Mouse (Mus musculus) bone marrow, adult 2 months (tissue): ENCODE measurements around the gene Plscr4. TPM values are rescaled to one million over a fixed set of nuclear protein-coding genes. Genes with fewer than 3 reads are reported as not detected.

Experiments
- H3K27ac ChIP-seq: fragments of 200-500 bp; 2 replicates; pipeline ENCODE4 v1.5.1; 2012; ENCODE audit warnings: low read depth, mild to moderate bottlenecking, control low read depth, inconsistent platforms, low read length; ENCODE audit not compliant: control insufficient read depth, poor library complexity, insufficient read depth
- H3K4me1 ChIP-seq: fragments of 200-500 bp; 2 replicates; pipeline ENCODE4 v1.6.1; 2011; ENCODE audit warnings: low read length; ENCODE audit not compliant: control insufficient read depth, insufficient read depth
- H3K4me3 ChIP-seq: fragments of 200-500 bp; replicated peaks from 2 replicates; pipeline ENCODE3; 2011; ENCODE audit warnings: mild to moderate bottlenecking, low read depth, low read length, control low read depth; ENCODE audit not compliant: control insufficient read depth
- CTCF ChIP-seq: fragments of 200-500 bp; IDR thresholded peaks from 2 replicates; pipeline ENCODE4 v1.5.1; 2011; ENCODE audit warnings: low read length, control low read depth; ENCODE audit not compliant: control insufficient read depth, insufficient read depth
- POLR2A ChIP-seq: fragments of 200-500 bp; IDR thresholded peaks from 2 replicates; pipeline ENCODE4 v1.6.1; 2011; ENCODE audit warnings: low read depth, mild to moderate bottlenecking, control low read depth, low read length, borderline replicate concordance; ENCODE audit not compliant: control insufficient read depth
- WGBS: fragments of 180-500 bp; shearing (Covaris S2); methylation state at CpG from one replicate; pipeline ENCODE4 v1.1.7; 2018; 5-methylcytosine and 5-hydroxymethylcytosine counted together
- polyA plus RNA-seq: library from polyadenylated mRNA; stranded (reverse); fragments of >200 nt; gene quantifications from 2 replicates; pipeline ENCODE4 v1.2.4, GENCODE M21; 2011; ENCODE audit warnings: low replicate concordance; ENCODE audit not compliant: missing spikeins, insufficient read depth, insufficient read length

The Plscr4 gene
- polyA plus RNA-seq, 1 experiment: 1.7 TPM

DNA sequence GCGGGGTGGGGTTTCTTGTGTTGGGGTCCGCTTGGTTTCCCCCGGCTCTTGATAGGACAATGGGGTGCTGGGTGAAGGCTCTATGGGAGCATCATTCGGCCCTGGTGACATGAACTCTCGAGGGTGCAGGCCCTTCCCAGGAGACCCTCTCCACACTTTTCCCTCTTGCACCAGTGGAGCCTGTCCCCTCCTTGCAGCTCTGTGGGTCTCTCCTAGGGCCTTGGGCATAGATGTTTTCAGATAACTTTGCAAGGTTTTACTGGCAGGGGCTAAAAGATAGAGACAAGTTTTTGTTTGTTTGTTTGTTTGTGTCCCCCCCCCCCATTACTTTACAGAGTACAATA lies 858 bp downstream of the Plscr4 start:
- 0% methylated on average over 5 of the region's 5 CpGs for WGBS
- no peaks in the 10 kb centered on the region; the same call in 1 of the 2 replicates for H3K4me1 ChIP-seq
- peak overlapping the region; percentile 57 for H3K4me3 ChIP-seq
- TF ChIP-seq POLR2A (no peak), CTCF (no peak)
- H3K27ac ChIP-seq: peak overlapping the region; percentile 78; the same call in 1 of the 2 replicates

- Histone ChIP-seq H3K4me3 (no peak overlapping the region), H3K4me1 (no peaks in the 10 kb centered on the region; the same call in 1 of the 2 replicates), H3K27ac (no peak overlapping the region)
- TF ChIP-seq POLR2A (no peak), CTCF (no peak)
- 79% methylated on average over 2 of the region's 2 CpGs for WGBS
Observed at GRCm38 (mm10) chr9:92458418-92458817, 1.2 kb downstream of the Plscr4 start.

DNA sequence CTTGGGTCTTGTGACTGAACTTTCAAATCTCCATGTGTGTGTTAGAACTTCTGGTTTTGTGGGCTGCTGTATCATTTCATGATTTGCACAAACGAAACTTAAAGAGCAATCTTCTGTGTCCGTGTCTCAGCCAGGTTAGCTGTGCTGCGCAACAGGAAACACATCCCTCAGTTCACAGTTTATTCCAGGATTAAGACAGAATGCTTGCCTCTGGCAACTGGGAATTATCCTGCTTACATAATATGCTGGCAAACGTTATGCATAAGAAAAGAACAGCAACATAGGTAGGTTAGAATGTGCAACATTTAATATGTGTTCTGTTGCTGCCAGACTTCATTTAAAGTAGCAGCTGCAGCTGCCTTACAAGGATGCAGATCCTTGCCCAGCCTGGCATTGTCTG lies 10.6 kb downstream of the Plscr4 start:
- 56% methylated on average over 4 of the region's 4 CpGs for WGBS
- TF ChIP-seq CTCF (no peak), POLR2A (no peak)
- Histone ChIP-seq H3K4me1 (no peaks in the 10 kb centered on the region), H3K27ac (no peak overlapping the region), H3K4me3 (no peak overlapping the region)

DNA sequence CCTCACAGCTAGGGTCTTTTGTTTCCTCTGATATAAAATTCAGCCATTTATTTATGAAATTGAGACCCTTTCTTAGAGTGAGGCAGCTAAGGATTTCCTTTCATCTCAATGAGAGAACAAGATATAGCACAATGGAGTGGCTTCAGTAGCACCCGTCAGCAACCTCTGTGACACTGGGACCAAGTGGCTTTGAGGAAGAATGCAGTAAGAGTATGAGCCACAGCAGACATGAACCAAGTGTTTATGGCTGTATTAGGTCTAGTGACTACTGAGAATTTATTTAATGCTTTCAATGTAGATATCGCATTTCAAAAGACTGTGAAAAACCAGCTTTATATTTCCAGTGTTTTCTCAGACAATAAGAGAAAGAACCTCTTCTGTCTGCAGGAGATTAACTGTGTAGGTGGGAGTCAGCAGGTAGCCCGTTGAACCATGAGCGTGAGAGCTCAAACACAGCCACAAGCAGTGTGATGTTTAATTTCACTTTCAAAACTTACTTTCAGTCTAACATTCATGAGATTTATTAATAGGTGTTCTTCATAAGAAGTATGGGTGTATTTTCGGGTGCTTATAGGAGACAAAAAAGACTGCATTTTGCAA lies 15.2 kb downstream of the Plscr4 start:
- no peak overlapping the region for H3K27ac ChIP-seq
- no peaks in the 10 kb centered on the region for H3K4me1 ChIP-seq
- TF ChIP-seq POLR2A (no peak), CTCF (no peak)
- 84% methylated on average over 5 of the region's 5 CpGs for WGBS
- H3K4me3 ChIP-seq: no peak overlapping the region

GRCm38 (mm10) chr9:92473178-92473577 lies 16.0 kb downstream of the Plscr4 start:
- TF ChIP-seq CTCF (no peak), POLR2A (no peak)
- no peaks in the 10 kb centered on the region for H3K4me1 ChIP-seq
- 61% methylated on average over 2 of the region's 2 CpGs for WGBS
- H3K4me3 ChIP-seq: no peak overlapping the region
- no peak overlapping the region for H3K27ac ChIP-seq

- Histone ChIP-seq H3K27ac (no peak overlapping the region), H3K4me3 (no peak overlapping the region), H3K4me1 (no peaks in the 10 kb centered on the region)
- WGBS: 89% methylated on average over 1 of the region's 1 CpGs
- no peak for TF ChIP-seq POLR2A
- TF ChIP-seq CTCF: no peak
Observed at GRCm38 (mm10) chr9:92474244-92474643, 17.1 kb downstream of the Plscr4 start.

- Histone ChIP-seq H3K4me3 (no peak overlapping the region), H3K27ac (no peak overlapping the region), H3K4me1 (no peaks in the 10 kb centered on the region)
- WGBS: 74% methylated on average over 2 of the region's 2 CpGs
- TF ChIP-seq POLR2A (no peak), CTCF (no peak)
Observed at GRCm38 (mm10) chr9:92481663-92482062, 24.5 kb downstream of the Plscr4 start.

- TF ChIP-seq POLR2A (no peak), CTCF (no peak)
- H3K4me1 ChIP-seq: no peaks in the 10 kb centered on the region
- WGBS: 85% methylated on average over 4 of the region's 4 CpGs
- H3K27ac ChIP-seq: no peak overlapping the region
- no peak overlapping the region for H3K4me3 ChIP-seq
Observed at GRCm38 (mm10) chr9:92482551-92482950, 25.4 kb downstream of the Plscr4 start.
